Mouse (Mus musculus) cerebellum, adult 2 months (tissue): ENCODE data around the gene Rere. TPM values are rescaled to one million over a fixed set of nuclear protein-coding genes. Genes with fewer than 3 reads are reported as not detected.
A peak's percentile ranks its signal among the peaks of the same experiment; 100 is the strongest.

Experiments
- DNase-seq, 2 experiments: peaks; one replicate each; pipeline ENCODE4 v3.0.0; 2021
- H3K27ac ChIP-seq: fragments of 200-500 bp; 2 replicates; pipeline ENCODE4 v1.5.1; 2012; ENCODE audit warnings: low read length, control low read depth, inconsistent platforms; ENCODE audit not compliant: insufficient read depth
- H3K27me3 ChIP-seq: fragments of 200-500 bp; 2 replicates; pipeline ENCODE4 v1.6.1; 2012; ENCODE audit warnings: inconsistent platforms, mild to moderate bottlenecking, low read length, moderate library complexity; ENCODE audit not compliant: control insufficient read depth, insufficient read depth
- H3K4me1 ChIP-seq: fragments of 200-500 bp; 2 replicates; pipeline ENCODE4 v1.6.1; 2011; ENCODE audit warnings: low read length; ENCODE audit not compliant: control insufficient read depth, insufficient read depth
- H3K4me3 ChIP-seq: fragments of 200-500 bp; replicated peaks from 2 replicates; pipeline ENCODE3; 2011; ENCODE audit warnings: mild to moderate bottlenecking, low read depth, low read length, control low read depth; ENCODE audit not compliant: insufficient read depth
- CTCF ChIP-seq: fragments of 200-500 bp; IDR thresholded peaks from 2 replicates; pipeline ENCODE4 v1.5.1; 2011; ENCODE audit warnings: low read depth, mild to moderate bottlenecking, control low read depth, low read length, moderate library complexity, borderline replicate concordance; ENCODE audit not compliant: insufficient read depth
- POLR2A ChIP-seq: fragments of 200-500 bp; IDR thresholded peaks from 2 replicates; pipeline ENCODE4 v1.6.1; 2011; ENCODE audit warnings: low read length, control low read depth, borderline replicate concordance; ENCODE audit not compliant: insufficient read depth
- WGBS: fragments of 180-500 bp; shearing (Covaris S2); methylation state at CpG from one replicate; pipeline ENCODE4 v1.1.7; 2018; 5-methylcytosine and 5-hydroxymethylcytosine counted together
- polyA plus RNA-seq: library from polyadenylated mRNA; depleted of rRNA; stranded (reverse); fragments of >200 nt; gene quantifications from 2 replicates; pipeline ENCODE4 v1.2.3, GENCODE M21; 2012

Rere gene
- polyA plus RNA-seq, 1 experiment = 69.1 TPM

GRCm38 (mm10) chr4:150582966-150583776 lies 301.7 kb downstream of the Rere start:
- peak; percentile 48 to 58 for DNase-seq
- H3K27ac ChIP-seq = peak overlapping the region; percentile 74
- 6% methylated on average over 13 of the region's 13 CpGs for WGBS
- TF ChIP-seq POLR2A (no peak), CTCF (no peak)
- H3K4me3 ChIP-seq = no peak overlapping the region
- H3K27me3 ChIP-seq = no peaks in the 10 kb centered on the region
- H3K4me1 ChIP-seq = peaks cover 21% of the 10 kb centered on the region

- H3K27ac ChIP-seq = peak overlapping the region; percentile 74
- peaks cover 23% of the 10 kb centered on the region for H3K4me1 ChIP-seq
- no peaks in the 10 kb centered on the region for H3K27me3 ChIP-seq
- DNase-seq = no peak
- TF ChIP-seq CTCF (no peak), POLR2A (no peak)
- H3K4me3 ChIP-seq = no peak overlapping the region
- WGBS = 57% methylated on average over 3 of the region's 3 CpGs
Measured at GRCm38 (mm10) chr4:150583777-150584135, 302.3 kb downstream of the Rere start.

- WGBS = 97% methylated on average over 2 of the region's 2 CpGs
- Histone ChIP-seq H3K27ac (no peak overlapping the region), H3K4me1 (peaks cover 23% of the 10 kb centered on the region), H3K4me3 (no peak overlapping the region), H3K27me3 (no peaks in the 10 kb centered on the region)
- TF ChIP-seq CTCF (no peak), POLR2A (no peak)
- DNase-seq = no peak
Measured at GRCm38 (mm10) chr4:150585800-150586199, 304.4 kb downstream of the Rere start.

GRCm38 (mm10) chr4:150586275-150586674 lies 304.8 kb downstream of the Rere start:
- 91% methylated on average over 5 of the region's 5 CpGs for WGBS
- no peaks in the 10 kb centered on the region for H3K27me3 ChIP-seq
- H3K4me1 ChIP-seq = peaks cover 21% of the 10 kb centered on the region
- TF ChIP-seq CTCF (no peak), POLR2A (no peak)
- H3K27ac ChIP-seq = no peak overlapping the region
- no peak overlapping the region for H3K4me3 ChIP-seq
- DNase-seq = no peak

- Histone ChIP-seq H3K4me1 (peaks cover 24% of the 10 kb centered on the region), H3K4me3 (no peak overlapping the region), H3K27me3 (no peaks in the 10 kb centered on the region), H3K27ac (no peak overlapping the region)
- TF ChIP-seq CTCF = no peak
- no peak for TF ChIP-seq POLR2A
- DNase-seq = no peak
- WGBS = 62% methylated on average over 8 of the region's 8 CpGs
Measured at GRCm38 (mm10) chr4:150587597-150588299, 306.3 kb downstream of the Rere start.

- Histone ChIP-seq H3K27ac (no peak overlapping the region), H3K4me1 (peaks cover 21% of the 10 kb centered on the region), H3K27me3 (no peaks in the 10 kb centered on the region), H3K4me3 (no peak overlapping the region)
- DNase-seq = no peak
- TF ChIP-seq CTCF (no peak), POLR2A (no peak)
- WGBS = 34% methylated on average over 2 of the region's 2 CpGs
Measured at GRCm38 (mm10) chr4:150588300-150588621, 306.8 kb downstream of the Rere start.

GRCm38 (mm10) chr4:150590621-150591282 lies 309.3 kb downstream of the Rere start:
- Histone ChIP-seq H3K4me3 (no peak overlapping the region), H3K27ac (no peak overlapping the region), H3K4me1 (peaks cover 8% of the 10 kb centered on the region), H3K27me3 (no peaks in the 10 kb centered on the region)
- TF ChIP-seq POLR2A = no peak
- 33% methylated on average over 3 of the region's 3 CpGs for WGBS
- DNase-seq = no peak
